Mouse (Mus musculus) c-Kit-negative CD71-positive TER-119-positive erythroid progenitor cells, embryonic 14.5 days (primary cell): ENCODE measurements around the gene Ms4a12.
"Not testable (repeated sequence)": the region's sequence is repeated elsewhere in the genome, so short reads cannot be mapped to it uniquely, and the experiment has no call there.

ENCODE experiments used
- DNase-seq: peaks from one replicate; pipeline ENCODE4 v3.0.0-alpha.2; 2013; ENCODE audit warnings: low read depth, low spot score

Ms4a12 gene

GRCm38 (mm10) chr19:11232348-11232747 is at the start of gene Ms4a12:
TSS of gene Ms4a12 (minus strand) at chr19:11232448.
- no peak for DNase-seq

- DNase-seq, result no peak
These were observed 48.0 kb upstream of the Ms4a12 start for GRCm38 (mm10) chr19:11280223-11280622.

GRCm38 (mm10) chr19:11276431-11276830 is 44.2 kb upstream of the Ms4a12 start:
- DNase-seq, result no peak

GRCm38 (mm10) chr19:11266956-11267355 is 34.7 kb upstream of the Ms4a12 start:
- no peak for DNase-seq

GRCm38 (mm10) chr19:11266052-11266845 is 34.0 kb upstream of the Ms4a12 start, which contains the start of gene Ms4a1:
TSS of gene Ms4a1 (minus strand) at chr19:11266241.
- DNase-seq, result no peak

GRCm38 (mm10) chr19:11264602-11265185 is 32.4 kb upstream of the Ms4a12 start:
- DNase-seq, result no peak

- no peak for DNase-seq
These were observed 31.3 kb upstream of the Ms4a12 start for GRCm38 (mm10) chr19:11263549-11263948.

GRCm38 (mm10) chr19:11262932-11263331 is 30.7 kb upstream of the Ms4a12 start:
- DNase-seq, result not testable (repeated sequence)

GRCm38 (mm10) chr19:11261522-11261921 is 29.3 kb upstream of the Ms4a12 start:
- no peak for DNase-seq

- DNase-seq, result no peak
These were observed 12.0 kb upstream of the Ms4a12 start for GRCm38 (mm10) chr19:11244230-11244629.

GRCm38 (mm10) chr19:11242560-11242959 is 10.3 kb upstream of the Ms4a12 start:
- DNase-seq, result no peak

- DNase-seq, result no peak
These were observed 3.6 kb upstream of the Ms4a12 start for GRCm38 (mm10) chr19:11235820-11236219.

GRCm38 (mm10) chr19:11234921-11235735 is 2.9 kb upstream of the Ms4a12 start:
- no peak for DNase-seq

GRCm38 (mm10) chr19:11234244-11234643 is 2.0 kb upstream of the Ms4a12 start:
- no peak for DNase-seq

GRCm38 (mm10) chr19:11196546-11196945 is 35.7 kb downstream of the Ms4a12 start, which contains the start of gene Ms4a13:
TSS of gene Ms4a13 (minus strand) at chr19:11196737.
- no peak for DNase-seq

GRCm38 (mm10) chr19:11192552-11192951 is 39.7 kb downstream of the Ms4a12 start:
- DNase-seq, result no peak

- no peak for DNase-seq
These were observed 48.1 kb downstream of the Ms4a12 start for GRCm38 (mm10) chr19:11184121-11184520.

- DNase-seq, result no peak
These were observed 54.8 kb downstream of the Ms4a12 start for GRCm38 (mm10) chr19:11177464-11177863.

GRCm38 (mm10) chr19:11165172-11165571 is 67.1 kb downstream of the Ms4a12 start, which contains the start of gene 1700025F22Rik:
TSS of gene 1700025F22Rik (minus strand) at chr19:11165320.
- DNase-seq, result no peak
